Mouse (Mus musculus) heart, adult 2 months (tissue): Measurements from ENCODE around the gene Crx. TPM values are rescaled to one million over a fixed set of nuclear protein-coding genes. Genes with fewer than 3 reads are reported as not detected.

Experiments
- DNase-seq, 2 experiments: peaks; one replicate each; pipeline ENCODE4 v3.0.0; 2021
- H3K27ac ChIP-seq: fragments of 200-600 bp; 2 replicates; pipeline ENCODE4 v1.8.1; 2022
- H3K27me3 ChIP-seq: fragments of 200-500 bp; 2 replicates; pipeline ENCODE4 v1.6.1; 2012; ENCODE audit warnings: mild to moderate bottlenecking, low read length, inconsistent platforms, mixed read lengths; ENCODE audit not compliant: control insufficient read depth, insufficient read depth
- H3K36me3 ChIP-seq: fragments of 200-500 bp; 2 replicates; pipeline ENCODE4 v1.6.1; 2012; ENCODE audit warnings: low read length, inconsistent platforms; ENCODE audit not compliant: control insufficient read depth, insufficient read depth
- H3K4me1 ChIP-seq: fragments of 200-500 bp; 2 replicates; pipeline ENCODE4 v1.6.1; 2011; ENCODE audit warnings: low read length; ENCODE audit not compliant: control insufficient read depth, insufficient read depth
- H3K4me3 ChIP-seq: fragments of 200-600 bp; 2 replicates; pipeline ENCODE4 v1.8.1; 2022
- H3K79me2 ChIP-seq: fragments of 200-500 bp; replicated peaks from 2 replicates; pipeline ENCODE4 v1.6.1; 2012; ENCODE audit warnings: mild to moderate bottlenecking, inconsistent platforms, low read length, moderate library complexity, mixed read lengths; ENCODE audit not compliant: control insufficient read depth, insufficient read depth
- H3K9ac ChIP-seq: fragments of 200-500 bp; 2 replicates; pipeline ENCODE4 v1.6.1; 2012; ENCODE audit warnings: low read depth, mild to moderate bottlenecking, control low read depth, inconsistent platforms, low read length, mixed read lengths
- CTCF ChIP-seq: fragments of 200-600 bp; IDR thresholded peaks from 2 replicates; pipeline ENCODE4 v1.8.1; 2022; ENCODE audit warnings: antibody characterized with exemption, mild to moderate bottlenecking, moderate library complexity
- EP300 ChIP-seq: fragments of 200-500 bp; IDR thresholded peaks from 2 replicates; pipeline ENCODE4 v1.6.1; 2011; ENCODE audit warnings: low read depth, low read length, control low read depth; ENCODE audit not compliant: insufficient read depth
- POLR2A ChIP-seq: fragments of 200-500 bp; IDR thresholded peaks from 2 replicates; pipeline ENCODE4 v1.6.1; 2011; ENCODE audit warnings: mild to moderate bottlenecking, low read depth, low read length, control low read depth; ENCODE audit not compliant: insufficient read depth
- WGBS: fragments of 180-500 bp; shearing (Covaris S2); methylation state at CpG from one replicate; pipeline ENCODE4 v1.1.7; 2018; 5-methylcytosine and 5-hydroxymethylcytosine counted together
- intact Hi-C: fragments of 180-260 bp; cut with DNase I; formaldehyde crosslinking; loops from one replicate; pipeline ENCODE4 v1.15.1; 2025
- polyA plus RNA-seq: library from polyadenylated mRNA; depleted of rRNA; stranded (reverse); fragments of >200 nt; gene quantifications from 2 replicates; pipeline ENCODE4 v1.2.3, GENCODE M21; 2012; rRNA removed
- total RNA-seq, 2 experiments: library from RNA; stranded (reverse); gene quantifications; 2 replicates each; pipeline ENCODE4 v1.2.3; 2021

The Crx gene
- total and polyA plus RNA-seq, 3 experiments, result not detected

GRCm38 (mm10) chr7:15839578-15839977 lies 40.2 kb downstream of the Crx start, which contains the start of gene Obox6:
Obox6 (minus strand) TSS chr7:15839678.
- no peak for DNase-seq
- H3K9ac ChIP-seq, result no peak within 1 kb of the TSS
- H3K27me3 ChIP-seq, result no peaks in the 10 kb centered on the region
- intact Hi-C loops, result no loop called here
- no peak for TF ChIP-seq POLR2A
- no peak for TF ChIP-seq CTCF
- TF ChIP-seq EP300, result no peak
- no peaks in the 10 kb centered on the region for H3K4me1 ChIP-seq
- 83% methylated on average over 3 of the region's 3 CpGs for WGBS
- H3K36me3 ChIP-seq, result no peaks in the 10 kb centered on the region
- no peak within 1 kb of the TSS for H3K4me3 ChIP-seq
- no peak within 1 kb of the TSS for H3K27ac ChIP-seq
- no peaks in the 10 kb centered on the region for H3K79me2 ChIP-seq

Other genes starting within 250 kb of the Crx start
- gene Obox3, start 240.1 kb downstream of the Crx start, total RNA-seq, result not detected
- not detected in 2 replicates for gene Obox3, start 240.1 kb downstream of the Crx start, polyA plus RNA-seq
- gene Obox5, start 129.8 kb downstream of the Crx start, total RNA-seq, result not detected
- gene Obox5, start 129.8 kb downstream of the Crx start, polyA plus RNA-seq, result not detected in 2 replicates
- not detected for gene Obox6, start 40.3 kb downstream of the Crx start, total RNA-seq
- gene Obox6, start 40.3 kb downstream of the Crx start, polyA plus RNA-seq, result not detected in 2 replicates
- not detected for gene Crxos, start 2.6 kb upstream of the Crx start, total RNA-seq
- not detected in 2 replicates for gene Crxos, start 2.6 kb upstream of the Crx start, polyA plus RNA-seq
- gene Selenow, start 42.4 kb upstream of the Crx start, total RNA-seq, result 100 to 1,000 TPM; 170 to 195 TPM
- gene Selenow, start 42.4 kb upstream of the Crx start, polyA plus RNA-seq, result 312 and 325 TPM in 2 replicates
- 100 to 1,000 TPM; 117 to 143 TPM for gene Nop53, start 66.1 kb upstream of the Crx start, total RNA-seq
- 56.3 and 60.0 TPM in 2 replicates for gene Nop53, start 66.1 kb upstream of the Crx start, polyA plus RNA-seq
- 10 to 100 TPM; 76.8 to 91.3 TPM for gene Ehd2, start 87.6 kb upstream of the Crx start, total RNA-seq
- 81.9 and 100 TPM in 2 replicates for gene Ehd2, start 87.6 kb upstream of the Crx start, polyA plus RNA-seq
- 1 to 10 TPM; 5.8 to 7.5 TPM for gene Bicra, start 168.0 kb upstream of the Crx start, total RNA-seq
- 5.9 and 8.4 TPM in 2 replicates for gene Bicra, start 168.0 kb upstream of the Crx start, polyA plus RNA-seq
- gene Zfp541, start 181.8 kb upstream of the Crx start, total RNA-seq, result not detected
- gene Zfp541, start 181.8 kb upstream of the Crx start, polyA plus RNA-seq, result 0.02 and 0.03 TPM in 2 replicates
- 10 to 100 TPM; 74.0 to 95.3 TPM for gene Napa, start 218.5 kb upstream of the Crx start, total RNA-seq
- 147 and 165 TPM in 2 replicates for gene Napa, start 218.5 kb upstream of the Crx start, polyA plus RNA-seq
- 10 to 100 TPM; 17.8 to 20.6 TPM for gene Kptn, start 239.9 kb upstream of the Crx start, total RNA-seq
- gene Kptn, start 239.9 kb upstream of the Crx start, polyA plus RNA-seq, result 38.3 and 45.2 TPM in 2 replicates
- gene Slc8a2, start 249.9 kb upstream of the Crx start, total RNA-seq, result under 1 TPM; 0.50 to 0.84 TPM
- gene Slc8a2, start 249.9 kb upstream of the Crx start, polyA plus RNA-seq, result 0.61 and 0.96 TPM in 2 replicates